Mouse (Mus musculus): Measurements from ENCODE around the gene Camk2g. TPM values are rescaled to one million over a fixed set of nuclear protein-coding genes. Genes with fewer than 3 reads are reported as not detected.
A peak's percentile ranks its signal among the peaks of the same experiment; 100 is the strongest.

The Camk2g gene
- polyA plus RNA-seq (2012; rRNA removed): 287 and 303 TPM in 2 replicates

- Histone ChIP-seq H3K27ac (ENCODE audit: insufficient read depth, low read length) (peak within 1 kb of the TSS; percentile 68; the same call in 1 of the 2 replicates), H3K4me1 (ENCODE audit: control insufficient read depth, insufficient read depth, low read length) (peaks cover 11% of the 10 kb centered on the region; the same call in 1 of the 2 replicates), H3K4me3 (ENCODE audit: insufficient read depth, low read length) (peak within 1 kb of the TSS; percentile 48)
- TF ChIP-seq POLR2A (IDR thresholded peaks at IDR 0.05; ENCODE audit: extremely low read depth, insufficient read depth, low read length) (peak; percentile 53; the same call in 1 of the 2 replicates), CTCF (IDR thresholded peaks at IDR 0.05; ENCODE audit: extremely low read depth, insufficient read depth, low read length) (no peak)
Measured at GRCm38 (mm10) chr14:20793758-20794531, at the start of gene Camk2g. Gene Camk2g, minus strand, starts transcription at chr14:20794088.

DNA sequence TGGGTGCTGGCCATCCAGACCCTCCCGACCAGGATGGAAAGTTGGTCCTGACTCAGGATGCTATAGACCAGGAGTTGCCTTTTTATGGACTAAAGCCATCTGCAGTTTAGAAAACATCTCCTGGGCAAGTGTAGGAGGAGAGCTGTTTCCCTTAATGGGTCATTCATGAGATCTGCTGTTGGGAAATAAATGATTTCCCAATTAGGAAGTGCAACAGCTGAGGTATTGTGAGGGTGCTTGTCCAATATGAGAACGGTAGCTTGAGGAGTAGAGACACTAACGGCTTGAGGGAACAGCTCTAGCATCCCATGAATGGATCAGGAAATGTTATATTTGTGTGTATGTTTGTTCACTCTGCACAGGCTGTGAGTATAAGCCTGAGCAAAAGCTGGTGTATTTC lies 48.7 kb upstream of the Camk2g start:
- Histone ChIP-seq H3K4me1 (ENCODE audit: control insufficient read depth, insufficient read depth, low read length) (no peaks in the 10 kb centered on the region), H3K27ac (ENCODE audit: insufficient read depth, low read length) (no peak overlapping the region), H3K4me3 (ENCODE audit: insufficient read depth, low read length) (no peak overlapping the region)
- TF ChIP-seq CTCF (IDR thresholded peaks at IDR 0.05; ENCODE audit: extremely low read depth, insufficient read depth, low read length): no peak
- TF ChIP-seq POLR2A (IDR thresholded peaks at IDR 0.05; ENCODE audit: extremely low read depth, insufficient read depth, low read length): no peak

- TF ChIP-seq POLR2A (IDR thresholded peaks at IDR 0.05; ENCODE audit: extremely low read depth, insufficient read depth, low read length) (no peak), CTCF (IDR thresholded peaks at IDR 0.05; ENCODE audit: extremely low read depth, insufficient read depth, low read length) (no peak)
- H3K27ac ChIP-seq (ENCODE audit: insufficient read depth, low read length): no peak overlapping the region
- no peaks in the 10 kb centered on the region for H3K4me1 ChIP-seq (ENCODE audit: control insufficient read depth, insufficient read depth, low read length)
- H3K4me3 ChIP-seq (ENCODE audit: insufficient read depth, low read length): no peak overlapping the region
Measured at GRCm38 (mm10) chr14:20841526-20841925, 47.6 kb upstream of the Camk2g start.

DNA sequence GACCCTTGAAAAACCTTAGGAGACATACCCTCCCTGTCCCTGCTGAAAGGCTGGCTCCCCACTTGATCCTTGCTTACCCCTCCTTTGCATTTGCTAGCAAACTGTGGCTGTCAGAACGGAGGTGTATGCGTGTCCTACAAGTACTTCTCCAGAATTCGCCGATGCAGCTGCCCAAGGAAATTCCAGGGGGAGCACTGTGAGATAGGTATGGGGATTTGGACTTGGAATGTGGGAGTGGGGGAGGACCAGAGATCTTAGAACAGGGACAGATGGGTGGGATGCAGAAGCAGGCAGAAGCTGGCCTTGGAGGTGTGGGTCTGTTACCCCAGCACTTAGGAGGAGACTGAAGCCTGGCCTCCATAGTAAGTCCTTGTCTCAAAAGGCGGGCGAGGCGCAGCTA lies 43.8 kb upstream of the Camk2g start:
- Histone ChIP-seq H3K4me1 (ENCODE audit: control insufficient read depth, insufficient read depth, low read length) (peaks cover 3% of the 10 kb centered on the region; the same call in 1 of the 2 replicates), H3K27ac (ENCODE audit: insufficient read depth, low read length) (no peak overlapping the region), H3K4me3 (ENCODE audit: insufficient read depth, low read length) (no peak overlapping the region; the same call in 1 of the 2 replicates)
- TF ChIP-seq CTCF (IDR thresholded peaks at IDR 0.05; ENCODE audit: extremely low read depth, insufficient read depth, low read length): no peak
- TF ChIP-seq POLR2A (IDR thresholded peaks at IDR 0.05; ENCODE audit: extremely low read depth, insufficient read depth, low read length): no peak

GRCm38 (mm10) chr14:20836905-20837376 lies 43.1 kb upstream of the Camk2g start:
- TF ChIP-seq CTCF (IDR thresholded peaks at IDR 0.05; ENCODE audit: extremely low read depth, insufficient read depth, low read length) (no peak), POLR2A (IDR thresholded peaks at IDR 0.05; ENCODE audit: extremely low read depth, insufficient read depth, low read length) (no peak)
- Histone ChIP-seq H3K4me3 (ENCODE audit: insufficient read depth, low read length) (peak overlapping the region; percentile 46), H3K4me1 (ENCODE audit: control insufficient read depth, insufficient read depth, low read length) (peaks cover 4% of the 10 kb centered on the region; the same call in 1 of the 2 replicates), H3K27ac (ENCODE audit: insufficient read depth, low read length) (no peak overlapping the region)

GRCm38 (mm10) chr14:20836171-20836904 lies 42.5 kb upstream of the Camk2g start, which contains the start of gene Plau:
Gene Plau, plus strand, starts transcription at chr14:20836660.
- H3K4me3 ChIP-seq (ENCODE audit: insufficient read depth, low read length): peak within 1 kb of the TSS; percentile 46
- TF ChIP-seq POLR2A (IDR thresholded peaks at IDR 0.05; ENCODE audit: extremely low read depth, insufficient read depth, low read length) (peak; percentile 38; the same call in 1 of the 2 replicates), CTCF (IDR thresholded peaks at IDR 0.05; ENCODE audit: extremely low read depth, insufficient read depth, low read length) (no peak)
- H3K4me1 ChIP-seq (ENCODE audit: control insufficient read depth, insufficient read depth, low read length): peaks cover 5% of the 10 kb centered on the region; the same call in 1 of the 2 replicates
- no peak within 1 kb of the TSS for H3K27ac ChIP-seq (ENCODE audit: insufficient read depth, low read length)

- Histone ChIP-seq H3K27ac (ENCODE audit: insufficient read depth, low read length) (no peak overlapping the region), H3K4me3 (ENCODE audit: insufficient read depth, low read length) (no peak overlapping the region), H3K4me1 (ENCODE audit: control insufficient read depth, insufficient read depth, low read length) (peaks cover 6% of the 10 kb centered on the region)
- no peak for TF ChIP-seq POLR2A (IDR thresholded peaks at IDR 0.05; ENCODE audit: extremely low read depth, insufficient read depth, low read length)
- TF ChIP-seq CTCF (IDR thresholded peaks at IDR 0.05; ENCODE audit: extremely low read depth, insufficient read depth, low read length): no peak
Measured at GRCm38 (mm10) chr14:20834136-20834535, 40.2 kb upstream of the Camk2g start.

DNA sequence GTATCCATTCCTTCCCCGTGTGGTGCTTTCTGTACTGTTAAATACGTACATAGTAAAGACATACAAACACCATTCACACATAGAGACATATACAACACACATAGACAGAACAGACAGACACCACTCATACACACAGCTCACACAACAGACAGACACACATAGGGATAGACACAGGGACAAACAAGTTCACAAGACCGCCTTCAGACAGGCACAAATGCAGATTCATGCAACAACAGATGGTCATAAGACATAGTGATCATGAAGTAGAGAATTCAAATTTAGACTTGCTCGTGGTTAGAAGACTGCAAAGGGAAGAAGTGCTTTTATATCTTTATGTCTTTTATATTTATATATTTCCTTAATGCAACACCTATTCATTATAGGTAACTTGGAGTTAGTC lies 39.6 kb upstream of the Camk2g start:
- peaks cover 6% of the 10 kb centered on the region for H3K4me1 ChIP-seq (ENCODE audit: control insufficient read depth, insufficient read depth, low read length)
- H3K4me3 ChIP-seq (ENCODE audit: insufficient read depth, low read length): no peak overlapping the region
- H3K27ac ChIP-seq (ENCODE audit: insufficient read depth, low read length): no peak overlapping the region
- TF ChIP-seq POLR2A (IDR thresholded peaks at IDR 0.05; ENCODE audit: extremely low read depth, insufficient read depth, low read length) (no peak), CTCF (IDR thresholded peaks at IDR 0.05; ENCODE audit: extremely low read depth, insufficient read depth, low read length) (no peak)

DNA sequence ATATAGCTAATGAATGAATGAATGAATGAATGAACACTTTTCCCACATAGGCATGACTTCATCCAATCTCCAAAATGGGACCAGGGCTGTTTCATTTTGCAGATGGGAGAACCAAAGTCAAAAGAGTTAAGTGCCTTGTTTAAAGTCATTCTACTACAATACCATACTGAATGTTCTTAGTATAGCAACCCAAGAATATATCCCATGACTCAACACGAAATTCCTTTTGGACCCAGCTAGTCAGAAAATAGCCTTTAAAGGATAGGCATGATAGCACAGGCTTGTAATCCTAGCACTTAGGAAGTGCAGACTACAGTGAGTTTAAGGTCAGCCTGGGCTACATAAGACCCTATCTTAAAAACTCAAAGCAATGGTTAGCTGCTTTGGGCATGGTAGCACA lies 38.0 kb upstream of the Camk2g start:
- Histone ChIP-seq H3K4me3 (ENCODE audit: insufficient read depth, low read length) (no peak overlapping the region), H3K27ac (ENCODE audit: insufficient read depth, low read length) (peak overlapping the region; percentile 83; the same call in 1 of the 2 replicates), H3K4me1 (ENCODE audit: control insufficient read depth, insufficient read depth, low read length) (peaks cover 6% of the 10 kb centered on the region)
- TF ChIP-seq CTCF (IDR thresholded peaks at IDR 0.05; ENCODE audit: extremely low read depth, insufficient read depth, low read length): no peak
- no peak for TF ChIP-seq POLR2A (IDR thresholded peaks at IDR 0.05; ENCODE audit: extremely low read depth, insufficient read depth, low read length)

All from cortical plate, adult 2 months (tissue).